Mouse (Mus musculus) small intestine, adult 2 months (tissue): ENCODE data around the gene Mrc2.

Experiments used
- CTCF ChIP-seq: fragments of 200-500 bp; IDR thresholded peaks from 2 replicates; pipeline ENCODE4 v1.5.1; 2012; ENCODE audit warnings: low read depth, mild to moderate bottlenecking, control low read depth, inconsistent platforms, low read length, moderate library complexity, mixed read lengths; ENCODE audit not compliant: insufficient replicate concordance, insufficient read length; ENCODE audit errors: extremely low read depth
- POLR2A ChIP-seq: fragments of 200-500 bp; IDR thresholded peaks from 2 replicates; pipeline ENCODE4 v1.6.1; 2012; ENCODE audit warnings: low read depth, mild to moderate bottlenecking, control low read depth, inconsistent platforms, low read length, moderate library complexity

- TF ChIP-seq CTCF (no peak), POLR2A (no peak)
Observed at GRCm38 (mm10) chr11:105264506-105264905, 27.9 kb upstream of the Mrc2 start.
